Mouse (Mus musculus) stomach, embryonic 16.5 days (tissue): ENCODE measurements around the gene Cul4a. TPM values are rescaled to one million over a fixed set of nuclear protein-coding genes. Genes with fewer than 3 reads are reported as not detected.
A peak's percentile ranks its signal among the peaks of the same experiment; 100 is the strongest.

Experiments used
- ATAC-seq: fragments of 200-750 bp; cut with Nextera tagmentation; 2 replicates; pipeline ENCODE4 v1.8.0; 2017; ENCODE audit warnings: moderate number of reproducible peaks, moderate TSS enrichment; ENCODE audit not compliant: insufficient read depth, low FRiP score
- H3K27ac ChIP-seq: fragments of 300-500 bp; sonication (generic); 2 replicates; pipeline ENCODE4 v1.5.1; 2014; ENCODE audit warnings: low read length
- H3K27me3 ChIP-seq: fragments of 300-500 bp; sonication (generic); 2 replicates; pipeline ENCODE4 v1.6.1; 2014; ENCODE audit warnings: low read length, control low read depth, mixed read lengths; ENCODE audit not compliant: control insufficient read depth, insufficient read depth
- H3K36me3 ChIP-seq: fragments of 300-500 bp; sonication (generic); 2 replicates; pipeline ENCODE4 v1.6.1; 2014; ENCODE audit warnings: low read length; ENCODE audit not compliant: control insufficient read depth, insufficient read depth
- H3K4me1 ChIP-seq: fragments of 300-500 bp; sonication (generic); 2 replicates; pipeline ENCODE4 v1.6.1; 2014; ENCODE audit warnings: low read length, control low read depth, mixed read lengths; ENCODE audit not compliant: control insufficient read depth, insufficient read depth
- H3K4me2 ChIP-seq: fragments of 300-500 bp; sonication (generic); 2 replicates; pipeline ENCODE4 v1.6.1; 2014; ENCODE audit warnings: low read depth, low read length, mixed read lengths
- H3K4me3 ChIP-seq: fragments of 300-500 bp; sonication (generic); replicated peaks from 2 replicates; pipeline ENCODE4 v1.5.1; 2014; ENCODE audit warnings: mild to moderate bottlenecking, low read length
- H3K9ac ChIP-seq: fragments of 300-500 bp; sonication (generic); 2 replicates; pipeline ENCODE4 v1.6.1; 2014; ENCODE audit warnings: low read length
- H3K9me3 ChIP-seq: fragments of 300-500 bp; sonication (generic); replicated peaks from 2 replicates; pipeline ENCODE4 v1.6.1; 2016; ENCODE audit warnings: low read length, control low read depth; ENCODE audit not compliant: control insufficient read depth
- WGBS: fragments of 180-500 bp; shearing (Covaris S2); extraction: QIAGEN DNeasy Blood & Tissue Kit; methylation state at CpG from one replicate; pipeline ENCODE4 v1.1.7; 2014; 5-methylcytosine and 5-hydroxymethylcytosine counted together
- polyA plus RNA-seq: library from polyadenylated mRNA; unstranded; fragments of >200 nt; fragmentation: Nextera tagmentation; extraction: Ambion mirVana; gene quantifications from 2 replicates; pipeline ENCODE4 v1.2.1, GENCODE M21; 2015

The Cul4a gene
- polyA plus RNA-seq, 1 experiment from 2014 or later: 101 TPM

DNA sequence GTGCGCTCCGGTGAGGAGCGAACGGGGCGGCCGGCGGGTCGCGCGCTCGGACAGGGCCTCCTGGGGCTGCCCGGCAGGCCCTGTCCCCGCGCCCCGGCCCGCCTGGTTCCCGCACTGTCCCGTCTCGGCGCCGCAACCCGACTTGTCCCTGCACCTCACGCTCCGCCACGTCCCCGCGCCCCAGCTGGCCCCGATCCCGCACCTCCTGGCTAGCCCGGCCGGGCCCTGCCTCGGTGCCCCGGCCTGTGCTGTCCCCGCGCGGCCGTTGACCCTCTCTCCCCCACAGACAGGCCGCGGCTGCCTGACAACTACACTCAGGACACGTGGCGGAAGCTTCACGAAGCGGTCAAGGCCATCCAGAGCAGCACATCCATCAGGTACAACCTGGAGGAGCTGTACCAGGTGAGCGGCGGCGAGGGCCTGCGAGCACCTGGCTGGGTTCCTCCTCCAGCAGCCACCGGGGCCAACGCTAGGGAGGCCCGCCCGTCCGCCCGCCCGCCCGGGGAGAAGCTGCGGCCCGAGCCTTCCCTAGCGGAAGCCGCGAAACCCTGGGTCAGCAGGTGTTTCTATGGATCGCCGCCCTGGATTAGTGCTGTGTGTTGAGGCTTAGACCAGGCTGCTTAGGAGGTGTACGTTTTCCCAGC lies 609 bp downstream of the Cul4a start:
- Histone ChIP-seq H3K4me2 (peak overlapping the region; percentile 76), H3K36me3 (no peaks in the 10 kb centered on the region), H3K9me3 (no peaks in the 10 kb centered on the region), H3K27ac (peak overlapping the region; percentile 81), H3K4me3 (peak overlapping the region; percentile 99), H3K9ac (peak overlapping the region; percentile 98), H3K4me1 (peaks cover 19% of the 10 kb centered on the region), H3K27me3 (no peaks in the 10 kb centered on the region)
- under 1% methylated on average over 63 of the region's 63 CpGs for WGBS
- peak; percentile 41; the same call in 1 of the 2 replicates for ATAC-seq

DNA sequence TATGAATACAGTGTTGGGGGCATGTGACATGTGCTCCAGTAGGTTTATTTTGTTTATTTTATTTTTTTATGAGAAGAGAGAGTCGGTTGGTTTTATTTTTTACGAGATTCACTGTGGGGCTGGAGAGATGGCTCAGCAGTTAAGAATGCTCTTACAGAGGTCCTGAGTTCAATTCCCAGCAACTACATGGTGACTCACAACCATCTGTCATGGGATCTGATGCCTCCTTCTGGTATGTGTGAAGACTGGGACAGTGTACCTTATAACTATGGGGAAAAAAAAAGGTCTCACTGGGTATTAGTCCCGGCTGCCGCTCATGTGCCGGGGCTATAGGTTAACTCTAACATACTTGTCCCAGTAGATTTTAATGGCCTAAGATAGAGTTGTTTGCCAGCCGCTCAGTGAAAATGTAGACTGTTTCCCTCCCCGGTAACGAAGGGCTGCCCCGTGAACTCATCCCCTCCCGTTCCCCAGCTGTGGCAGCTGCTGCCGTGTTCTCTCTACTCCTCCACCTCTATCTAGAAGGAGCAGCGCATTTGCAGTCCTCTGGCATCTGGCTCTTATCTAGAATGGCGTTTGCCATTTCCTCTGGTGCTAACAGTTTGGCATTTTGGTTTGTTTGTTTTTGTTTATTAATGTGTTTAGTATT lies 2.7 kb downstream of the Cul4a start:
- 67% methylated on average over 13 of the region's 13 CpGs for whole genome bisulfite sequencing
- ATAC-seq: no peak
- no peaks in the 10 kb centered on the region for H3K9me3 ChIP-seq
- H3K4me1 ChIP-seq: peaks cover 19% of the 10 kb centered on the region
- H3K27ac ChIP-seq: no peak overlapping the region
- no peak overlapping the region for H3K4me2 ChIP-seq
- no peak overlapping the region for H3K9ac ChIP-seq
- no peaks in the 10 kb centered on the region for H3K36me3 ChIP-seq
- H3K27me3 ChIP-seq: no peaks in the 10 kb centered on the region
- H3K4me3 ChIP-seq: no peak overlapping the region

DNA sequence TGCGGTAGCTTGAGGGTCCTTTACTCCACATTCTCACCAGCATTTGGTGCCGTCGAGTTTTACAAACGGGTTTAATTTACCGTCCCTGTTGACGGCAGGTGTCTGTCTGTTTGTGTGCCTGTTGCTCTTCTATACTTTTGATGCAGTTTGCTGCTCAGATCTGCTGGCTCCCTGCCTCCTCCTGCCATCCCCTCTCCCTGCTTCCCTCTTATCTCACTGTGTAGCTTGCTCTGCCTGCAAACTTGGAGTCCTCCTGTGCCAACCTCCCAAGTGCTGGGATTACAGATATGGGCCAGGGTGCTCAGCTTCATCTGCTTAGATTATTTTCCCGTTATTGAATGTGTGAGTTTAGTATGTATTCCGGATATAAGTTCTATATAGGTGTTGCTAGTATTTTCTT lies 3.5 kb downstream of the Cul4a start:
- Histone ChIP-seq H3K4me2 (no peak overlapping the region), H3K9ac (no peak overlapping the region)
- no peak for ATAC-seq

DNA sequence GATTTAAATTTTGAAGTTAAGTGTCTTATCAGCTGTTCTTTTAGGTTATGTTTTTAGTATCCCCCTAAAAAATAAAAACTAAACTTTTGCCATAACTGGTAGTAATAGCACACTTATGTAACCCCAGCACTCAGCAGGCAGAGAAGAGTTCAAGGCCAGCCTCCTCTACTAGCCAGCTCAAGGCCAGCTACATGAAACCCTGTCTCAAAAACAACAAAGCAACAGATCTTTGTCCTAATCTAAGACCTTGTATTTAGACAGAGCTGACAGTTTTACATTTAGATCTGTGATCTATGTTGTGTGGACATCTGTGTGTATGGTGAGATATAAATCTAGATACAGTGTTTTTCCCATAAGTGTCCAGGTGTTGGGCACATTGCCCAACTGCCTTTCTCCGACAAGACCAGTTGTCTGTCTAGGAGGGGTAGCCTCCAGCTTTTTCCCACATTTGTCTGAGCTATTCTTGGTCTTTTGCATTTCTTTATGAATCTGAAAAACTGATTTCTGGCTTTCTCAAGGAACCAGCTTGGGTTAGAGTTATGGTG lies 4.1 kb downstream of the Cul4a start:
- H3K27ac ChIP-seq: no peak overlapping the region
- H3K27me3 ChIP-seq: no peaks in the 10 kb centered on the region
- no peak overlapping the region for H3K4me3 ChIP-seq
- no peaks in the 10 kb centered on the region for H3K36me3 ChIP-seq
- 36% methylated on average over 1 of the region's 1 CpGs for WGBS
- peaks cover 11% of the 10 kb centered on the region for H3K4me1 ChIP-seq
- no peaks in the 10 kb centered on the region for H3K9me3 ChIP-seq
- H3K4me2 ChIP-seq: no peak overlapping the region
- H3K9ac ChIP-seq: no peak overlapping the region
- no peak for ATAC-seq

More for the DNA sequence above, 3.5 kb downstream of the Cul4a start:
- H3K4me1 ChIP-seq: peaks cover 13% of the 10 kb centered on the region
- H3K4me3 ChIP-seq: no peak overlapping the region
- no peaks in the 10 kb centered on the region for H3K36me3 ChIP-seq
- no peaks in the 10 kb centered on the region for H3K9me3 ChIP-seq
- no peak overlapping the region for H3K27ac ChIP-seq
- WGBS: 80% methylated on average over 8 of the region's 8 CpGs
- no peaks in the 10 kb centered on the region for H3K27me3 ChIP-seq

DNA sequence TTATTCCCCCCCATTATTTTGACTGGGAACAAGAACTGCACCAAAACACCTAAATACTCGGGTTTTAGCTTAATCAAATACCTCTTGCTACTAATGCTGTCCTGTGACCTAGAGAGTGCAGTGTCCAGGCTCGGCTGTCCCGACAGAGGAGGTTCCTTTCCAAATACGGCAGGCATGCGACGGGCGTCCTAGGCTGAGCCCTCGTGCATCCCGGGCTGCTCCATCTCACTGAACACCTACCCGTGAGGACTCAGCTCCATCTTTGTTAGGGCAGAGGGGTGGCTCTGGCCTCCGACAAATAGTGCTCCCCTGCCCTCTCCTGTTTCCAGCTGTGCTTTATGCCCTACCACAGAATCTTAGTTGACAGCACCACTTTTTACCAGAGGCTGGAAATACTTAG lies 6.5 kb downstream of the Cul4a start:
- H3K4me3 ChIP-seq: no peak overlapping the region

DNA sequence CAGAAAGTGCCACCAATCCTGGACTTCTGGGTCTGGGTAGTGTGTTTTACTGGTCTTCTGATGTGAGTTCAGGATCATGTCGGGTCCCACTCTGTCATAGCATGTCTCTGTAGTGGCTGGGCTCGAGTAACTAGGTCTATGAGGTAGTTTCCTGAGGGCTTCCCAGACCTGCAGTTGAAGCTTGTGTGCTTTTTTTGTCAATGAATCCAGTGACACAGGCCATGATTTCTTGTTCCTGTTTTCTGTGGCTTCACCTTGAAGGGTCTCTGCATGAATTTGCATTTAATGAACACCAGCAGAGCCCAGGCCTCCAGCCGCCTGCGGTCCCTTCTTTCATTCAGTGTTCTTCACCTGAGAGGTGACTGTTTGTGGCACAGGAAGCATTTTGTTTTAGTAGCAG lies 7.8 kb downstream of the Cul4a start:
- Histone ChIP-seq H3K27me3 (no peaks in the 10 kb centered on the region), H3K4me3 (no peak overlapping the region), H3K9me3 (no peaks in the 10 kb centered on the region), H3K9ac (no peak overlapping the region), H3K4me2 (no peak overlapping the region), H3K27ac (no peak overlapping the region), H3K36me3 (no peaks in the 10 kb centered on the region; the same call in 1 of the 2 replicates), H3K4me1 (no peaks in the 10 kb centered on the region)
- 91% methylated on average over 4 of the region's 4 CpGs for WGBS
- ATAC-seq: no peak

More for the DNA sequence above, 6.5 kb downstream of the Cul4a start:
- no peak for ATAC-seq
- 76% methylated on average over 11 of the region's 11 CpGs for WGBS
- H3K4me2 ChIP-seq: no peak overlapping the region
- no peaks in the 10 kb centered on the region for H3K9me3 ChIP-seq
- peaks cover 6% of the 10 kb centered on the region for H3K4me1 ChIP-seq
- no peak overlapping the region for H3K9ac ChIP-seq
- no peaks in the 10 kb centered on the region for H3K27me3 ChIP-seq
- no peak overlapping the region for H3K27ac ChIP-seq
- no peaks in the 10 kb centered on the region; the same call in 1 of the 2 replicates for H3K36me3 ChIP-seq

DNA sequence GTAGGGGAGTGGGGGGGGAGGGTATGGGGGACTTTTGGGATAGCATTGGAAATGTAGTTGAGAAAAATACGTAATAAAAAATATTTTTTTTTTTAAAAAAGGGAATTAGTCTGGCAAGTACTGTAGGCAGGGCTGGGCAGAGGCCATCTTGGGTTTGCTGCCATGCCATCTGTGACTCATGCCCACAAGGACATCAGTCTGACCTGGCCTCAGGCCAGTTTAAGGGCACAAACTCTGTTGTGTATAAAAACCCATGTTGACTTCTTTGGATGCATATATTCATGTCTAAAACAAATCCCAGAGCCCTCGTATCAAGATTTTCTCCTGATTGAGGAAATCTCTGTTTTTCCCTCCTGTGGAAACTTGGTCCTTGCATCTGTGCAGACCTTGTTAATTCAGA lies 11.7 kb downstream of the Cul4a start:
- Histone ChIP-seq H3K9me3 (no peaks in the 10 kb centered on the region), H3K4me3 (no peak overlapping the region), H3K36me3 (no peaks in the 10 kb centered on the region; the same call in 1 of the 2 replicates), H3K4me2 (no peak overlapping the region), H3K27me3 (no peaks in the 10 kb centered on the region), H3K27ac (no peak overlapping the region), H3K4me1 (no peaks in the 10 kb centered on the region), H3K9ac (no peak overlapping the region)
- 91% methylated on average over 2 of the region's 2 CpGs for WGBS
- ATAC-seq: no peak

DNA sequence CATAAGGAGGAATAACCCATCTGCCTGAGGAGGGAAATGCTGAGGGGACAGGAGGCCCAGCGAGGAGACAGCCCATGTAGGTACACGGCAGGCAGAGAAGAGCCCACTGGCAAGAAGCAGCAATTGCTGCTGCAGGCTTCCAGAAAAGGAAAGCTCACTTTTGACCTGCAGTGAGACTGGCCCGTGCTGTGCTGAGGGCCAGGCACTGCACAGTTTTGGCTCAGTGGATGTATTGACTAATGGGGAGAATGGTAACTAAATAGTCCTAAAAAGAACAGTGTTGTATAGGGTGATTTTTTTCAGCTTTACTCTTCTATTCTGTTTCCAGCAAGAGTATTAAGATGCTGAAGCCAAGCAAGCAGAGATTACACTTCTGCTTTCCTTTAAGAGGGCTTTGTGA lies 13.1 kb downstream of the Cul4a start:
- peaks cover 3% of the 10 kb centered on the region for H3K36me3 ChIP-seq
- H3K27me3 ChIP-seq: no peaks in the 10 kb centered on the region
- no peaks in the 10 kb centered on the region for H3K4me1 ChIP-seq
- no peaks in the 10 kb centered on the region for H3K9me3 ChIP-seq
- no peak overlapping the region for H3K27ac ChIP-seq
- 87% methylated on average over 3 of the region's 3 CpGs for WGBS
- ATAC-seq: no peak
- H3K4me2 ChIP-seq: no peak overlapping the region
- no peak overlapping the region for H3K4me3 ChIP-seq
- H3K9ac ChIP-seq: no peak overlapping the region

DNA sequence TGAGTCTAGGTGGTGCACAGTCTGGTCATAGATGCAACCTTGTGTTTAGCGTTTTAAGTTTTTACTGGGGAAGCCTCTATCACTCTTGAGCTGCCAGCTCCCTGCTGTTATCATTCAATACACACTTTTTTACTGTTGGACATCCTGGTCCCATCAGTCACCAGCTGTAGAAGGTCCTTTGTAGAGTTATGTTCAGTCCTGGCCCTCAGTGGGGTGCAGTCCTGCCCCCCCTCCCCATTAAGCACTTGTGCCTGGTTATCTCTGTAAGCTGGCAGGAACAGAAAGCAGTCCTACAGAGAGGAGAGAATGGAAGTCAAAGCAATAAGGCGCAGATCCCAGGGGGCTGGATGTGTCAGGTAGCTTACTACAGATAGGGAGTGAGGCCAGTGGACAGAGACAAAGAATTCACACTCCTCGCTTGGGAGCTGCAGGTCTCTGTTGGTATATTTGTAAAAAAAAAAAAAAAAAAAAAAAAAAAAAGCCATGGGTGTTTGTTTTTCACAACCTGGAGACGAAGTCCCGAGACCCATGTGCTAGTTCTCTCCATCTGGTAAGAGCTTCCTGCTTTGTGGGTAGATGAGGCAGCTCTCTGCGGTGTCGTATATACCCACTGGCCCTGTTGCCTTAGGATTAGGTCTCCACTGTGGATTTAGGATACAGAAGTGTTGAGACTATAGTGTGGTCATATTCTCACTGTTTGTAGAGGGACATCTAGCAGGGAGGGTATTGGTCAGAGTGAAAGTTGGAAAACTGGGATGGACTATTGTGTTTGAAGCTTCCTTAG lies 15.7 kb downstream of the Cul4a start:
- no peak overlapping the region for H3K4me2 ChIP-seq
- WGBS: 80% methylated on average over 7 of the region's 7 CpGs
- peaks cover 14% of the 10 kb centered on the region; the same call in 1 of the 2 replicates for H3K36me3 ChIP-seq
- H3K9ac ChIP-seq: no peak overlapping the region
- no peak overlapping the region for H3K27ac ChIP-seq
- H3K9me3 ChIP-seq: no peaks in the 10 kb centered on the region
- ATAC-seq: no peak
- no peak overlapping the region for H3K4me3 ChIP-seq
- H3K4me1 ChIP-seq: no peaks in the 10 kb centered on the region
- H3K27me3 ChIP-seq: no peaks in the 10 kb centered on the region
